Mouse (Mus musculus): Measurements from ENCODE around the gene Dcdc2c. TPM values are rescaled to one million over a fixed set of nuclear protein-coding genes. Genes with fewer than 3 reads are reported as not detected.

Dcdc2c gene
- total and polyA plus RNA-seq, 2 experiments from 2014 or later, result not detected

GRCm38 (mm10) chr12:28587949-28588348, 35.8 kb upstream of the Dcdc2c start:
- ATAC-seq (peak; percentile 69), DNase-seq (peak; percentile 83)
- Histone ChIP-seq H3K9me3 (ENCODE audit: low read length) (no peaks in the 10 kb centered on the region), H3K36me3 (ENCODE audit: insufficient read depth) (no peaks in the 10 kb centered on the region), H3K4me2 (ENCODE audit: low read depth) (0 out of 2 replicates have a peak overlapping the region, but pooled peaks have one; percentile 2), H3K4me1 (ENCODE audit: insufficient read depth) (peaks cover 17% of the 10 kb centered on the region), H3K4me3 (ENCODE audit: low read depth, low read length) (no peak overlapping the region), H3K9ac (0 out of 2 replicates have a peak overlapping the region, but pooled peaks have one; percentile 28), H3K27ac (ENCODE audit: low read depth, low read length) (peak overlapping the region; percentile 71), H3K27me3 (ENCODE audit: insufficient read depth, low read length) (no peaks in the 10 kb centered on the region)
- no peak for TF ChIP-seq CTCF (IDR thresholded peaks at IDR 0.05; ENCODE audit: low read depth)
- WGBS, result 40% methylated on average over 6 of the region's 6 CpGs

GRCm38 (mm10) chr12:28584036-28584435, 31.8 kb upstream of the Dcdc2c start:
- TF ChIP-seq CTCF (IDR thresholded peaks at IDR 0.05; ENCODE audit: low read depth), result no peak
- H3K27me3 ChIP-seq (ENCODE audit: insufficient read depth, low read length), result no peaks in the 10 kb centered on the region
- H3K9ac ChIP-seq, result no peak overlapping the region
- no peak overlapping the region for H3K4me2 ChIP-seq (ENCODE audit: low read depth)
- no peak overlapping the region for H3K4me3 ChIP-seq (ENCODE audit: low read depth, low read length)
- 34% methylated on average over 3 of the region's 3 CpGs for WGBS
- no peaks in the 10 kb centered on the region for H3K36me3 ChIP-seq (ENCODE audit: insufficient read depth)
- no peaks in the 10 kb centered on the region for H3K9me3 ChIP-seq (ENCODE audit: low read length)
- DNase-seq (no peak), ATAC-seq (no peak)
- H3K4me1 ChIP-seq (ENCODE audit: insufficient read depth), result peaks cover 14% of the 10 kb centered on the region
- H3K27ac ChIP-seq (ENCODE audit: low read depth, low read length), result no peak overlapping the region

GRCm38 (mm10) chr12:28582423-28582822, 30.2 kb upstream of the Dcdc2c start, which contains the start of gene Allc:
Gene Allc (minus strand): TSS chr12:28582523.
- Histone ChIP-seq H3K4me2 (ENCODE audit: low read depth) (no peak within 1 kb of the TSS), H3K27ac (ENCODE audit: low read depth, low read length) (no peak within 1 kb of the TSS), H3K4me1 (ENCODE audit: insufficient read depth) (no peaks in the 10 kb centered on the region), H3K9ac (no peak within 1 kb of the TSS), H3K9me3 (ENCODE audit: low read length) (no peaks in the 10 kb centered on the region), H3K36me3 (ENCODE audit: insufficient read depth) (no peaks in the 10 kb centered on the region), H3K27me3 (ENCODE audit: insufficient read depth, low read length) (no peaks in the 10 kb centered on the region), H3K4me3 (ENCODE audit: low read depth, low read length) (no peak within 1 kb of the TSS)
- ATAC-seq (no peak), DNase-seq (no peak)
- WGBS, result 90% methylated on average over 8 of the region's 8 CpGs
- TF ChIP-seq CTCF (IDR thresholded peaks at IDR 0.05; ENCODE audit: low read depth), result no peak

DNA sequence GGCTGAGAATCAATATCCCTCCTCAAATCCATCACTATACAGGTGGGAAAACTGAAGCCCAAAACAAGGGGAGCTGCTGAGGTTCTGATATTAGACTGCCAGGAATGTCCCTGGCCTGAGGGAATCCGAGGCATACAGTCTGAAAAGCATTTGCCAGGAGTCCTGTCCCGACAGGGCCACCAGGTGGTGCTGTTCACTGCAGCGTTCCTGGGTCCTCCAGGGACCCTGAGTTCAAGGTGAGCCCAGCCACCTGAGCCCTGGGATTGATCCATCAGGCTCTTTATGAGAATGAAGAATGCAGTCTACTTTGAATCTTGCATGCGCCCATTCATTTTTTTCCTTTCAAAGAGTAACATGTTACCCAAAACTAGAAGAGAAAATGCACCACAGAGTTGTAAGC, 26.9 kb upstream of the Dcdc2c start:
- 33% methylated on average over 4 of the region's 4 CpGs for WGBS
- no peak overlapping the region for H3K27ac ChIP-seq (ENCODE audit: low read depth, low read length)
- no peak for DNase-seq

GRCm38 (mm10) chr12:28578147-28578546, 25.9 kb upstream of the Dcdc2c start:
- no peak for TF ChIP-seq CTCF (IDR thresholded peaks at IDR 0.05; ENCODE audit: low read depth)
- Histone ChIP-seq H3K36me3 (ENCODE audit: insufficient read depth) (no peaks in the 10 kb centered on the region), H3K27ac (ENCODE audit: low read depth, low read length) (no peak overlapping the region), H3K4me3 (ENCODE audit: low read depth, low read length) (no peak overlapping the region), H3K4me1 (ENCODE audit: insufficient read depth) (no peaks in the 10 kb centered on the region), H3K9me3 (ENCODE audit: low read length) (no peaks in the 10 kb centered on the region), H3K4me2 (ENCODE audit: low read depth) (no peak overlapping the region), H3K9ac (no peak overlapping the region), H3K27me3 (ENCODE audit: insufficient read depth, low read length) (no peaks in the 10 kb centered on the region)
- ATAC-seq (peak; percentile 75), DNase-seq (peak; percentile 50)
- 60% methylated on average over 3 of the region's 3 CpGs for WGBS

More for the DNA sequence above, 26.9 kb upstream of the Dcdc2c start:
- Histone ChIP-seq H3K36me3 (ENCODE audit: insufficient read depth) (no peaks in the 10 kb centered on the region), H3K4me3 (ENCODE audit: low read depth, low read length) (no peak overlapping the region), H3K9me3 (ENCODE audit: low read length) (no peaks in the 10 kb centered on the region), H3K9ac (no peak overlapping the region), H3K4me1 (ENCODE audit: insufficient read depth) (no peaks in the 10 kb centered on the region), H3K4me2 (ENCODE audit: low read depth) (no peak overlapping the region), H3K27me3 (ENCODE audit: insufficient read depth, low read length) (no peaks in the 10 kb centered on the region)
- TF ChIP-seq CTCF (IDR thresholded peaks at IDR 0.05; ENCODE audit: low read depth), result peak; percentile 60
- no peak for ATAC-seq

GRCm38 (mm10) chr12:28575366-28576070, 23.3 kb upstream of the Dcdc2c start:
- no peak for TF ChIP-seq CTCF (IDR thresholded peaks at IDR 0.05; ENCODE audit: low read depth)
- 77% methylated on average over 6 of the region's 6 CpGs for WGBS
- Histone ChIP-seq H3K4me2 (ENCODE audit: low read depth) (no peak overlapping the region), H3K27ac (ENCODE audit: low read depth, low read length) (no peak overlapping the region), H3K9ac (no peak overlapping the region), H3K4me3 (ENCODE audit: low read depth, low read length) (no peak overlapping the region), H3K9me3 (ENCODE audit: low read length) (no peaks in the 10 kb centered on the region), H3K4me1 (ENCODE audit: insufficient read depth) (no peaks in the 10 kb centered on the region), H3K27me3 (ENCODE audit: insufficient read depth, low read length) (no peaks in the 10 kb centered on the region), H3K36me3 (ENCODE audit: insufficient read depth) (no peaks in the 10 kb centered on the region)
- ATAC-seq (no peak), DNase-seq (no peak)

DNA sequence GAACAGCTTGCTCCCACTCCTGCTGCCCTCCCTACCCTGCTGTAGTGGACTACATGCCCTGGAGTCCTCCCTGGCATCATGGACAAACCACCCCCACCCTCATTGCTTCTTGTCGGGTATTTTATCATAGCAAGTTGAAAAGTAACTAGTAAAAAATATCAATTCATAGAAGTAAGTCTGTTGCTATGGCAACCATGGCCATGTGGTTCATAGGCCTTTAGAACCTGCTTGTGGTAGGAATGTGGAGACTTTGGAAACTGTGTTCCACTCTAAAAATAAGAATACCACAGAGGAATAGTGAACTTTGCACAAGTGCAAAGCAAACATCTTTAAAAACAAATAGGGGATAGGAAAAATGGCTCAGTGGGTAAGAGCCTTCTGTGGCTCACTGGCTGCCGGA, 20.0 kb upstream of the Dcdc2c start:
- no peaks in the 10 kb centered on the region for H3K9me3 ChIP-seq (ENCODE audit: low read length)
- no peaks in the 10 kb centered on the region for H3K36me3 ChIP-seq (ENCODE audit: insufficient read depth)
- H3K27ac ChIP-seq (ENCODE audit: low read depth, low read length), result no peak overlapping the region
- no peaks in the 10 kb centered on the region for H3K4me1 ChIP-seq (ENCODE audit: insufficient read depth)
- no peak overlapping the region for H3K4me3 ChIP-seq (ENCODE audit: low read depth, low read length)
- DNase-seq (peak; percentile 63), ATAC-seq (no peak)
- H3K9ac ChIP-seq, result no peak overlapping the region
- H3K4me2 ChIP-seq (ENCODE audit: low read depth), result no peak overlapping the region
- no peak for TF ChIP-seq CTCF (IDR thresholded peaks at IDR 0.05; ENCODE audit: low read depth)
- H3K27me3 ChIP-seq (ENCODE audit: insufficient read depth, low read length), result no peaks in the 10 kb centered on the region
- WGBS, result 64% methylated on average over 2 of the region's 2 CpGs

Measured in forebrain, postnatal 0 days (tissue).